Mouse (Mus musculus) bone marrow macrophage, adult 2 months (primary cell): ENCODE results near the gene Dpp9. TPM values are rescaled to one million over a fixed set of nuclear protein-coding genes. Genes with fewer than 3 reads are reported as not detected.

Experiments used
- H3K27ac ChIP-seq: 2 replicates; pipeline ENCODE4 v1.5.1; 2012; ENCODE audit warnings: low read depth, low read length; ENCODE audit not compliant: insufficient read depth
- H3K4me1 ChIP-seq: 2 replicates; pipeline ENCODE4 v1.6.1; 2012; ENCODE audit warnings: low read length; ENCODE audit not compliant: control insufficient read depth, insufficient read depth
- H3K4me3 ChIP-seq: 2 replicates; pipeline ENCODE4 v1.5.1; 2012; ENCODE audit warnings: mild to moderate bottlenecking, low read length, moderate library complexity; ENCODE audit not compliant: insufficient read depth
- CTCF ChIP-seq: IDR thresholded peaks from 2 replicates; pipeline ENCODE4 v1.5.1; 2012; ENCODE audit warnings: low read depth, mild to moderate bottlenecking, low read length, moderate library complexity
- POLR2A ChIP-seq: IDR thresholded peaks from 2 replicates; pipeline ENCODE4 v1.6.1; 2012; ENCODE audit warnings: mild to moderate bottlenecking, low read depth, low read length, borderline replicate concordance
- polyA plus RNA-seq: library from polyadenylated mRNA; stranded (reverse); fragments of >200 nt; gene quantifications from 2 replicates; pipeline ENCODE4 v1.2.4, GENCODE M21; 2012; ENCODE audit not compliant: missing spikeins, insufficient read depth, insufficient read length

Gene Dpp9
- polyA plus RNA-seq, 1 experiment, result 25.0 TPM

GRCm38 (mm10) chr17:56164510-56164909 is 54.2 kb downstream of the Dpp9 start:
- H3K4me1 ChIP-seq, result peaks cover 11% of the 10 kb centered on the region
- TF ChIP-seq CTCF (no peak), POLR2A (no peak)
- H3K4me3 ChIP-seq, result no peak overlapping the region
- no peak overlapping the region for H3K27ac ChIP-seq

GRCm38 (mm10) chr17:56163523-56164102 is 55.1 kb downstream of the Dpp9 start:
- Histone ChIP-seq H3K27ac (no peak overlapping the region), H3K4me1 (peaks cover 11% of the 10 kb centered on the region), H3K4me3 (no peak overlapping the region)
- TF ChIP-seq CTCF (no peak), POLR2A (no peak)

- peak within 1 kb of the TSS; percentile 54 for H3K4me3 ChIP-seq
- H3K27ac ChIP-seq, result no peak within 1 kb of the TSS
- no peak for TF ChIP-seq CTCF
- no peak for TF ChIP-seq POLR2A
- H3K4me1 ChIP-seq, result peaks cover 11% of the 10 kb centered on the region
Measured at GRCm38 (mm10) chr17:56162231-56162774, 56.4 kb downstream of the Dpp9 start, which contains the start of gene Tnfaip8l1. TSS of gene Tnfaip8l1 (plus strand) at chr17:56162477.

- TF ChIP-seq CTCF (peak; percentile 95), POLR2A (no peak)
- H3K4me1 ChIP-seq, result peaks cover 11% of the 10 kb centered on the region
- no peak overlapping the region for H3K4me3 ChIP-seq
- H3K27ac ChIP-seq, result no peak overlapping the region
Measured at GRCm38 (mm10) chr17:56159729-56160128, 59.0 kb downstream of the Dpp9 start.

- peaks cover 7% of the 10 kb centered on the region for H3K4me1 ChIP-seq
- H3K4me3 ChIP-seq, result no peak overlapping the region
- no peak overlapping the region for H3K27ac ChIP-seq
- TF ChIP-seq POLR2A (no peak), CTCF (no peak)
Measured at GRCm38 (mm10) chr17:56153643-56154042, 65.1 kb downstream of the Dpp9 start.

- no peak overlapping the region for H3K4me3 ChIP-seq
- TF ChIP-seq POLR2A (no peak), CTCF (no peak)
- peaks cover 7% of the 10 kb centered on the region for H3K4me1 ChIP-seq
- H3K27ac ChIP-seq, result no peak overlapping the region
Measured at GRCm38 (mm10) chr17:56149897-56150296, 68.8 kb downstream of the Dpp9 start.

- H3K4me1 ChIP-seq, result peaks cover 6% of the 10 kb centered on the region
- H3K4me3 ChIP-seq, result no peak overlapping the region
Measured at GRCm38 (mm10) chr17:56148790-56149618, 69.7 kb downstream of the Dpp9 start.

GRCm38 (mm10) chr17:56148280-56148679 is 70.4 kb downstream of the Dpp9 start:
- no peak overlapping the region for H3K27ac ChIP-seq
- peaks cover under 1% of the 10 kb centered on the region; the same call in 1 of the 2 replicates for H3K4me1 ChIP-seq
- TF ChIP-seq CTCF (no peak), POLR2A (no peak)
- no peak overlapping the region for H3K4me3 ChIP-seq

More at GRCm38 (mm10) chr17:56148790-56149618, 69.7 kb downstream of the Dpp9 start:
- no peak overlapping the region for H3K27ac ChIP-seq
- TF ChIP-seq CTCF (no peak), POLR2A (no peak)

GRCm38 (mm10) chr17:56147420-56147819 is 71.3 kb downstream of the Dpp9 start:
- Histone ChIP-seq H3K27ac (no peak overlapping the region), H3K4me1 (no peaks in the 10 kb centered on the region), H3K4me3 (no peak overlapping the region)
- TF ChIP-seq POLR2A, result no peak
- no peak for TF ChIP-seq CTCF

- H3K27ac ChIP-seq, result no peak overlapping the region
- no peaks in the 10 kb centered on the region for H3K4me1 ChIP-seq
- no peak overlapping the region for H3K4me3 ChIP-seq
- TF ChIP-seq CTCF, result no peak
- no peak for TF ChIP-seq POLR2A
Measured at GRCm38 (mm10) chr17:56146131-56146530, 72.6 kb downstream of the Dpp9 start.
